Mouse (Mus musculus) thymus, postnatal 0 days (tissue): ENCODE measurements around the gene Calhm3. TPM values are rescaled to one million over a fixed set of nuclear protein-coding genes. Genes with fewer than 3 reads are reported as not detected.
A peak's percentile ranks its signal among the peaks of the same experiment; 100 is the strongest.
"Not testable (repeated sequence)": the region's sequence is repeated elsewhere in the genome, so short reads cannot be mapped to it uniquely, and the experiment has no call there.

ENCODE experiments used
- DNase-seq: peaks from one replicate; pipeline ENCODE4 v3.0.0-alpha.2; 2015; ENCODE audit warnings: low spot score
- polyA plus RNA-seq: library from polyadenylated mRNA; unstranded; fragments of >200 nt; fragmentation: Nextera tagmentation; extraction: Ambion mirVana; gene quantifications from 2 replicates; pipeline ENCODE4 v1.2.1, GENCODE M21; 2015

The Calhm3 gene
- polyA plus RNA-seq, 1 experiment from 2014 or later: 0.13 TPM

DNA sequence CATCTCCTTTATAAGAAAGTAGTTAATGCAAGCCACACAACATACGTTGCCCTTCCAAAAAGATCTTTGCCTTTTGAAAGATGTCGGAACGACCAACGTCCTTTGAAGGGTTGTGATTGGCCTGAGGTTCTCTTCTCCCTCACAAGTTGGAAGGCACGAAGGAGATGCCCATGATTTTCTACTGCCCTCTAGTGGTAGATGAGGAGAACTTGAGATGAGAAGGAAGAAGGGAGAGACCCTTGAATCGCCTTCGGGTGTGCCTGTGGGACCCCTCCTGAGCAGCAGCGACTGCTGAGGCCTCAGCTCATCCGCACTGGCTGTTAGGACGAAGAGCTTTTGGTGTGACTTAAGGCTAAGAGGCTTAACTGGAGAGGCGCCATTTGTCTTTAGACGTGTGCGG is 10.7 kb upstream of the Calhm3 start:
- peak; percentile 74 for DNase-seq

- DNase-seq: no peak
Measured at GRCm38 (mm10) chr19:47167617-47168214, 10.2 kb upstream of the Calhm3 start.

- no peak for DNase-seq
Measured at GRCm38 (mm10) chr19:47166758-47167157, 9.2 kb upstream of the Calhm3 start.

DNA sequence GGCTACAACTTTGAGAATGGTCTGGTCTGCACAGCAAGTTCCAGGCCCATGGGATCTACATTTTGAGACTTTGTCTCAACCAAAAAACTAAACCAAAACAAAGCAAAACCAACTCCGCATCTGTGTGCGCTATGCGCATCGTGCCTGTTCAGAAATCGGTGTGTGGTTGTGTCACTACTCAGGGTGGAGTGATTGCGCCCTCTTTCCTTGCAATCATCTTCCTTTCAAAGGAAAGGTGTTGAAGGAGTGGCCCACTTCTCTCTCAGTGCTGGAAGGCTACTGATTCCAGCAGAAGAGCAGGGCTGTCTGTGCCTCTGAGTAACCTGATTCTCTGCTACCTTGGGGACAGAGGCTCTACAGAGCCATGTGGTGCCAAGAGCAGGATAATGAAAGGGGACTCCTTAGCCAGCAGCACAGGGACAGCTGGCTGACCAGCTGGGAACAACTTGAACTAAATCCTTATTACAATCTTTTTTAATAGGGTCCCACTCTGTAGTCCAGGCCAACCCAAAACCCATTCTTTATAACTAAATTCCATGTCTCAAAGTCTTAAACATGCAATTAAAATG is 5.7 kb upstream of the Calhm3 start:
- no peak for DNase-seq

- no peak for DNase-seq
Measured at GRCm38 (mm10) chr19:47161669-47162068, 4.1 kb upstream of the Calhm3 start.

GRCm38 (mm10) chr19:47153767-47154166 is 3.8 kb downstream of the Calhm3 start:
- DNase-seq: no peak

DNA sequence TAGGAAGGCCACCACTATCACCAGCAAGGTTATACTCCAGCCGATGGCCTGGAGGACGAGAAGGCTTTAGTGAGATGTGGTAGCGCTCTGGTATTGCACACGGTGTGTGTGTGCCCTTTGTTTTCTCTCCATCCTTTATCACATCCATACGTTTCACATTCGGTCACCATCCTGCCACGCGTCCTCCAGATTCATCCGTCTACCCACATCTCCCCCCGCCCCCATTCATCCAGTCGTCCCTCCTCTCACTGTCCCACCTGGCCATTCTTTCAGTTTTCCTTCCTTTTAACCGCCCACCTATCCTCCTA is 5.5 kb downstream of the Calhm3 start:
- DNase-seq: no peak

GRCm38 (mm10) chr19:47151332-47152061 is 6.1 kb downstream of the Calhm3 start:
- DNase-seq: no peak

GRCm38 (mm10) chr19:47149854-47150253 is 7.7 kb downstream of the Calhm3 start:
- no peak for DNase-seq

GRCm38 (mm10) chr19:47148267-47148847 is 9.2 kb downstream of the Calhm3 start:
- no peak for DNase-seq

- DNase-seq: no peak
Measured at GRCm38 (mm10) chr19:47144154-47144553, 13.4 kb downstream of the Calhm3 start, which contains the start of gene Calhm1. TSS of gene Calhm1 (minus strand) at chr19:47144254.

- no peak for DNase-seq
Measured at GRCm38 (mm10) chr19:47142438-47142837, 15.1 kb downstream of the Calhm3 start.

GRCm38 (mm10) chr19:47139611-47140010 is 18.0 kb downstream of the Calhm3 start:
- not testable (repeated sequence) for DNase-seq

DNA sequence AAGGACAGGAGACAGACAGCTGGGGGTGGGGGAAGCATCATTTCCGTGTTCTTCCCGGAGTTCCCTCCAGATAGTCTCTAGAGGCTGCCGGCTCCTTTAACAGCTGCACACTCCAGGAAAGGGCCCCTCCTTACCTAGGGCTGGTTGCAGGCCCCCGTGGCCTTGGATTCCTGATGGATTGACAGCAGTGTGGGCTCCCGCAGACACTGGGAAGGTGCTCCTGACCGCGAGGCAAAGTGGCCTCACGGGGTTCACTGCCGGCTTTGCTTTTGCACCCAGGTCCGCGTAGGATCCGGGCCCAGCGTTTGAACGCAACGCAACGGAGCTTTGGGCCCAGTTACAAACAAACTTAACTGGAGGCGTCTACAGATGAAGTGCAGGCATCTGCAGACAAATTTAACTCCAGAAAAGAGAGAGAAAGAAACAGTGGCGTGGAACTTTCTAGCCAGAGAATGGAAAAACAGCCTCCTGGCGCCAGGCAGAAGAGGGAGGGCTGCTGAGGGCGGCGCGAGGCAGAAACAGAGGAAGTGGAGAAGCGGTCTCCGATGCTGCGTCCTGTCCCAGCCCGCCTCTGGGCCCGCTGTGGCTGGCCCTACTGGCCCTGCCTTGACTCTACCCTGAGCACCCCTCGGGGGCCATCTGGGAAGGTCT is 19.7 kb downstream of the Calhm3 start, which contains the start of gene Calhm2:
Gene Calhm2, minus strand, starts transcription at position 524 of the 651 bp plus-strand sequence.
- peak; percentile 51 for DNase-seq

GRCm38 (mm10) chr19:47137051-47137581 is 20.4 kb downstream of the Calhm3 start:
- DNase-seq: peak; percentile 55

GRCm38 (mm10) chr19:47136170-47136569 is 21.4 kb downstream of the Calhm3 start:
- no peak for DNase-seq

DNA sequence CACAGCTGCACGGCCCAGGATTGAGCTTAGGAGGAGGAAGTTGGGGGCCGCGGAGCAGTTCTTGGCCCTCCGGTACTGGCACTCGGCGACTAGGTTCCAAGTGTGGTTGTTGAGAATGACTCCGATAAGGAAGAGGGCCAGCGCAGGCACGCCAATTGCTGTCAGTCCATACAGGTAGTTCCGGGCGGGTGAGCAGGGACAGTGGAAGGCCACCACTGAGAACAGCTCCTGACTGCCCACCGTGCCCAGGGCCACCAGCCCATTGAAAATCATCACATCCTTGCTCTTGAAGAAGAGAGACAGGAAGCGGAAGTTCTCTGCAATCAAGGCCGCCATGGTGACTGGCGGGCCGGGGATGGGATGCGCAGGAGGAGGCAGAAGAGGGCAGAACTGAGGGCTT is 22.0 kb downstream of the Calhm3 start:
- DNase-seq: no peak

- DNase-seq: no peak
Measured at GRCm38 (mm10) chr19:47133161-47133560, 24.4 kb downstream of the Calhm3 start.

GRCm38 (mm10) chr19:47130551-47131125 is 26.9 kb downstream of the Calhm3 start:
- no peak for DNase-seq

- no peak for DNase-seq
Measured at GRCm38 (mm10) chr19:47128835-47129234, 28.7 kb downstream of the Calhm3 start.

- no peak for DNase-seq
Measured at GRCm38 (mm10) chr19:47128164-47128563, 29.4 kb downstream of the Calhm3 start.
